Mouse (Mus musculus) CH12.LX (cell line): Measurements from ENCODE around the gene Zfp36.

Source experiments
- CTCF ChIP-seq, 2 experiments: IDR thresholded peaks in 1 of 2; conservative IDR thresholded peaks in 1 of 2; 2 replicates each; pipeline ENCODE4 v1.5.1; 2011 to 2012; ENCODE audit warnings: low read depth in 2 of 2, low read length in 2 of 2, improper control_type of control experiment in 1 of 2, inconsistent platforms in 1 of 2, mild to moderate bottlenecking in 1 of 2, moderate library complexity in 1 of 2
- MAFK ChIP-seq: IDR thresholded peaks from 2 replicates; pipeline ENCODE4 v1.6.1; 2011; ENCODE audit warnings: low read length, improper control_type of control experiment; ENCODE audit not compliant: insufficient replicate concordance
- POLR2A ChIP-seq: IDR thresholded peaks from 2 replicates; pipeline ENCODE4 v1.6.1; 2011; ENCODE audit warnings: low read depth, mild to moderate bottlenecking, improper control_type of control experiment, low read length
- TBP ChIP-seq: conservative IDR thresholded peaks from 2 replicates; pipeline ENCODE4 v1.6.1; 2011; ENCODE audit warnings: low read depth, low read length, improper control_type of control experiment
- USF2 ChIP-seq: conservative IDR thresholded peaks from 2 replicates; pipeline ENCODE4 v1.6.1; 2011; ENCODE audit warnings: low read depth, low read length, improper control_type of control experiment

DNA sequence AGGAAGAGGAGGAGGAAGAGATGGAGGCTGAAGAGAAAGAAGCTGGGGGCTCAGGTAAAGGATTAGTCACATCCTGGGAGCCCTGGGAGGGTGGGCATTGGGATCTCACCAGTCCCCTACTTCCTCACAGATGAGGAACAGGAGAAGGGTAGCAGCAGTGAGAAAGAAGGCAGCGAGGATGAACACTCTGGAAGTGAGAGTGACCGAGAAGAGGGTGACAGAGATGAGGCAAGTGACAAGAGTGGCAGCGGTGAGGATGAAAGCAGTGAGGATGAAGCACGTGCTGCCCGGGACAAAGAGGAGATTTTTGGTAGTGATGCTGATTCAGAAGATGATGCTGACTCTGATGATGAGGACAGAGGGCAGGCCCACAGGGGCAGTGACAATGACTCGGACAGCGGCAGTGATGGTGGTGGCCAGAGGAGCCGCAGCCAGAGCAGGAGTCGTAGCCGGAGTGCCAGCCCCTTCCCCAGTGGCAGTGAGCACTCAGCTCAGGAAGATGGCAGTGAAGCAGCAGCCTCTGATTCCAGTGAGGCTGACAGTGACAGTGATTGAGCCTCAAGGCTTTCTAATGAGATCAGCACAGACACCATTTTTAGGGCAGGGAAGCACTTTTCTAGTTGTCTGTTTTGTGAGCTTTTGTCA lies 18.8 kb upstream of the Zfp36 start:
- TF ChIP-seq CTCF (conservative IDR thresholded peaks at IDR 0.05 in 1 of 2, IDR thresholded peaks at IDR 0.05 in 1 of 2; ENCODE audit: low read depth in 2 of 2, low read length in 2 of 2) (no peak), TBP (no peak), POLR2A (no peak), MAFK (no peak), USF2 (no peak)
